Mouse (Mus musculus): Measurements from ENCODE around the gene Lrrc40. TPM values are rescaled to one million over a fixed set of nuclear protein-coding genes. Genes with fewer than 3 reads are reported as not detected.
"Not testable (repeated sequence)": the region's sequence is repeated elsewhere in the genome, so short reads cannot be mapped to it uniquely, and the experiment has no call there.

The Lrrc40 gene
- polyA plus RNA-seq, 1 experiment from 2014 or later, result 55.2 TPM

- not testable (repeated sequence) for H3K9me3 ChIP-seq; H3K9ac ChIP-seq; ATAC-seq (ENCODE audit: low FRiP score); H3K4me3 ChIP-seq; H3K27me3 ChIP-seq; H3K36me3 ChIP-seq; H3K4me1 ChIP-seq (replicated peaks); H3K27ac ChIP-seq; H3K4me2 ChIP-seq
- 81% methylated on average over 1 of the region's 1 CpGs for WGBS
These were observed 66.1 kb downstream of the Lrrc40 start for GRCm38 (mm10) chr3:158102530-158102929.

- WGBS, result 78% methylated on average over 2 of the region's 2 CpGs
- H3K4me1 ChIP-seq (replicated peaks), result no peaks in the 10 kb centered on the region
- no peaks in the 10 kb centered on the region for H3K27me3 ChIP-seq
- H3K4me3 ChIP-seq, result no peak overlapping the region
- ATAC-seq (ENCODE audit: low FRiP score), result no peak
- no peaks in the 10 kb centered on the region for H3K9me3 ChIP-seq
- H3K36me3 ChIP-seq, result no peaks in the 10 kb centered on the region
- H3K9ac ChIP-seq, result no peak overlapping the region
- H3K27ac ChIP-seq, result no peak overlapping the region
- no peak overlapping the region for H3K4me2 ChIP-seq
These were observed 67.0 kb downstream of the Lrrc40 start for GRCm38 (mm10) chr3:158103467-158103866.

GRCm38 (mm10) chr3:158105260-158105659 lies 68.8 kb downstream of the Lrrc40 start:
- Histone ChIP-seq H3K4me1 (replicated peaks) (no peaks in the 10 kb centered on the region), H3K4me2 (no peak overlapping the region), H3K27me3 (no peaks in the 10 kb centered on the region), H3K9ac (no peak overlapping the region), H3K9me3 (no peaks in the 10 kb centered on the region), H3K36me3 (no peaks in the 10 kb centered on the region), H3K27ac (no peak overlapping the region), H3K4me3 (no peak overlapping the region)
- WGBS, result 94% methylated on average over 1 of the region's 1 CpGs
- ATAC-seq (ENCODE audit: low FRiP score), result no peak

Other genes starting within 250 kb of the Lrrc40 start
- 3.1 and 3.2 TPM in 2 replicates for gene Cth, start 111.6 kb upstream of the Lrrc40 start, polyA plus RNA-seq (2015; fragmentation: Nextera tagmentation; extraction: Ambion mirVana)
- 22.9 and 23.0 TPM in 2 replicates for gene Ankrd13c, start 89.4 kb upstream of the Lrrc40 start, polyA plus RNA-seq (2015; fragmentation: Nextera tagmentation; extraction: Ambion mirVana)
- 294 and 296 TPM in 2 replicates for gene Srsf11, start within 50 bp of the Lrrc40 start, polyA plus RNA-seq (2015; fragmentation: Nextera tagmentation; extraction: Ambion mirVana)

Measured in hindbrain, embryonic 13.5 days (tissue).